Mouse (Mus musculus): ENCODE data around the gene Olfr1002. TPM values are rescaled to one million over a fixed set of nuclear protein-coding genes. Genes with fewer than 3 reads are reported as not detected.
"Not testable (repeated sequence)": the region's sequence is repeated elsewhere in the genome, so short reads cannot be mapped to it uniquely, and the experiment has no call there.

The Olfr1002 gene
- polyA plus RNA-seq (2012; rRNA removed) = not detected in 2 replicates

GRCm38 (mm10) chr2:85650604-85651003, at the start of gene Olfr1002:
Gene Olfr1002 (minus strand): TSS chr2:85650704.
- no peak for DNase-seq
- Histone ChIP-seq H3K4me1 (ENCODE audit: control insufficient read depth, insufficient read depth, low read length) (no peaks in the 10 kb centered on the region), H3K4me3 (replicated peaks; ENCODE audit: extremely low read depth, low read depth, low read length) (no peak within 1 kb of the TSS)
- TF ChIP-seq POLR2A (IDR thresholded peaks at IDR 0.05; ENCODE audit: borderline replicate concordance, extremely low read depth, low read depth, low read length) = no peak
- no peak for TF ChIP-seq CTCF (IDR thresholded peaks at IDR 0.05; ENCODE audit: insufficient read depth, low read length)
- WGBS = 90% methylated on average over 1 of the region's 1 CpGs

- TF ChIP-seq POLR2A (IDR thresholded peaks at IDR 0.05; ENCODE audit: borderline replicate concordance, extremely low read depth, low read depth, low read length) (no peak), CTCF (IDR thresholded peaks at IDR 0.05; ENCODE audit: insufficient read depth, low read length) (no peak)
- no peaks in the 10 kb centered on the region for H3K4me1 ChIP-seq (ENCODE audit: control insufficient read depth, insufficient read depth, low read length)
- no peak for DNase-seq
- H3K4me3 ChIP-seq (replicated peaks; ENCODE audit: extremely low read depth, low read depth, low read length) = no peak within 1 kb of the TSS
These were observed 38.6 kb upstream of the Olfr1002 start, which contains the start of gene Olfr1008 for GRCm38 (mm10) chr2:85689131-85689530. Gene Olfr1008 (plus strand): TSS chr2:85689431.

GRCm38 (mm10) chr2:85678667-85679066, 28.2 kb upstream of the Olfr1002 start, which contains the start of gene Olfr1006:
Gene Olfr1006 (minus strand): TSS chr2:85678767.
- TF ChIP-seq POLR2A (IDR thresholded peaks at IDR 0.05; ENCODE audit: borderline replicate concordance, extremely low read depth, low read depth, low read length) (no peak), CTCF (IDR thresholded peaks at IDR 0.05; ENCODE audit: insufficient read depth, low read length) (no peak)
- DNase-seq = no peak
- Histone ChIP-seq H3K4me3 (replicated peaks; ENCODE audit: extremely low read depth, low read depth, low read length) (no peak within 1 kb of the TSS), H3K4me1 (ENCODE audit: control insufficient read depth, insufficient read depth, low read length) (no peaks in the 10 kb centered on the region)

GRCm38 (mm10) chr2:85664355-85664754, 13.9 kb upstream of the Olfr1002 start, which contains the start of gene Olfr154:
Gene Olfr154 (minus strand): TSS chr2:85664455.
- not testable (repeated sequence) for DNase-seq; H3K4me1 ChIP-seq (ENCODE audit: control insufficient read depth, insufficient read depth, low read length); H3K4me3 ChIP-seq (replicated peaks; ENCODE audit: extremely low read depth, low read depth, low read length)

- WGBS = 62% methylated on average over 1 of the region's 1 CpGs
- DNase-seq = no peak
- H3K4me1 ChIP-seq (ENCODE audit: control insufficient read depth, insufficient read depth, low read length) = no peaks in the 10 kb centered on the region
- TF ChIP-seq CTCF (IDR thresholded peaks at IDR 0.05; ENCODE audit: insufficient read depth, low read length) (no peak), POLR2A (IDR thresholded peaks at IDR 0.05; ENCODE audit: borderline replicate concordance, extremely low read depth, low read depth, low read length) (no peak)
- no peak within 1 kb of the TSS for H3K4me3 ChIP-seq (replicated peaks; ENCODE audit: extremely low read depth, low read depth, low read length)
These were observed 38.7 kb downstream of the Olfr1002 start, which contains the start of gene Olfr1000 for GRCm38 (mm10) chr2:85611803-85612202. Gene Olfr1000 (minus strand): TSS chr2:85611903.

Other genes starting within 250 kb of the Olfr1002 start
- not detected in 2 replicates for gene Olfr992, start 241.2 kb downstream of the Olfr1002 start, polyA plus RNA-seq (2012; rRNA removed)
- not detected in 2 replicates for gene Olfr993, start 235.8 kb downstream of the Olfr1002 start, polyA plus RNA-seq (2012; rRNA removed)
- not detected in 2 replicates for gene Olfr994, start 214.3 kb downstream of the Olfr1002 start, polyA plus RNA-seq (2012; rRNA removed)
- gene Olfr995, start 207.1 kb downstream of the Olfr1002 start, polyA plus RNA-seq (2012; rRNA removed) = not detected in 2 replicates
- 0.06 and 5.1 TPM in 2 replicates for gene 4833423E24Rik, start 131.7 kb downstream of the Olfr1002 start, polyA plus RNA-seq (2012; rRNA removed)
- not detected in 2 replicates for gene Olfr996, start 71.5 kb downstream of the Olfr1002 start, polyA plus RNA-seq (2012; rRNA removed)
- gene Olfr998, start 61.8 kb downstream of the Olfr1002 start, polyA plus RNA-seq (2012; rRNA removed) = not detected in 2 replicates
- not detected in 2 replicates for gene Olfr1000, start 38.8 kb downstream of the Olfr1002 start, polyA plus RNA-seq (2012; rRNA removed)
- gene Olfr154, start 13.8 kb upstream of the Olfr1002 start, polyA plus RNA-seq (2012; rRNA removed) = not detected in 2 replicates
- not detected in 2 replicates for gene Olfr1006, start 28.1 kb upstream of the Olfr1002 start, polyA plus RNA-seq (2012; rRNA removed)
- not detected in 2 replicates for gene Olfr1008, start 38.7 kb upstream of the Olfr1002 start, polyA plus RNA-seq (2012; rRNA removed)
- not detected in 2 replicates for gene Olfr1009, start 64.7 kb upstream of the Olfr1002 start, polyA plus RNA-seq (2012; rRNA removed)
- gene Olfr1012, start 112.1 kb upstream of the Olfr1002 start, polyA plus RNA-seq (2012; rRNA removed) = not detected in 2 replicates
- gene Olfr1013, start 116.4 kb upstream of the Olfr1002 start, polyA plus RNA-seq (2012; rRNA removed) = not detected in 2 replicates
- not detected in 2 replicates for gene Olfr1014, start 122.0 kb upstream of the Olfr1002 start, polyA plus RNA-seq (2012; rRNA removed)
- not detected in 2 replicates for gene Olfr1015, start 131.3 kb upstream of the Olfr1002 start, polyA plus RNA-seq (2012; rRNA removed)
- gene Olfr1016, start 151.8 kb upstream of the Olfr1002 start, polyA plus RNA-seq (2012; rRNA removed) = not detected in 2 replicates
- not detected in 2 replicates for gene Olfr1018, start 167.8 kb upstream of the Olfr1002 start, polyA plus RNA-seq (2012; rRNA removed)
- not detected in 2 replicates for gene Olfr1019, start 194.8 kb upstream of the Olfr1002 start, polyA plus RNA-seq (2012; rRNA removed)
- not detected in 2 replicates for gene Olfr1020, start 196.3 kb upstream of the Olfr1002 start, polyA plus RNA-seq (2012; rRNA removed)
- gene Olfr1022, start 217.9 kb upstream of the Olfr1002 start, polyA plus RNA-seq (2012; rRNA removed) = not detected in 2 replicates
- not detected in 2 replicates for gene Olfr1023, start 234.9 kb upstream of the Olfr1002 start, polyA plus RNA-seq (2012; rRNA removed)